Mouse (Mus musculus) common myeloid progenitor, adult 5-6 weeks (primary cell): ENCODE measurements around the gene Mak. TPM values are rescaled to one million over a fixed set of nuclear protein-coding genes. Genes with fewer than 3 reads are reported as not detected.

Experiments used
- ATAC-seq: replicated peaks from 2 replicates; pipeline ENCODE4 v1.8.0; 2016; ENCODE audit warnings: low read depth, mild to moderate bottlenecking, moderate TSS enrichment, inconsistent platforms; ENCODE audit not compliant: poor library complexity, severe bottlenecking
- total RNA-seq: library from RNA; stranded (forward); fragments of 200-1000, 187-1606 nt; gene quantifications from 2 replicates; pipeline ENCODE4 v1.2.3, GENCODE M21; 2017

The Mak gene
- total RNA-seq, 1 experiment from 2014 or later, result not detected

- no peak for ATAC-seq
Measured at GRCm38 (mm10) chr13:41077921-41078320, 1.6 kb downstream of the Mak start.

- no peak for ATAC-seq
Measured at GRCm38 (mm10) chr13:41073819-41074218, 5.7 kb downstream of the Mak start.

GRCm38 (mm10) chr13:41071617-41072016, 7.9 kb downstream of the Mak start:
- no peak for ATAC-seq

- no peak for ATAC-seq
Measured at GRCm38 (mm10) chr13:41067618-41068017, 11.9 kb downstream of the Mak start.

- no peak for ATAC-seq
Measured at GRCm38 (mm10) chr13:41051965-41052364, 27.5 kb downstream of the Mak start.

- ATAC-seq, result no peak
Measured at GRCm38 (mm10) chr13:41047280-41047679, 32.2 kb downstream of the Mak start.

GRCm38 (mm10) chr13:41045901-41046300, 33.6 kb downstream of the Mak start:
- no peak for ATAC-seq

- no peak for ATAC-seq
Measured at GRCm38 (mm10) chr13:41042511-41042910, 37.0 kb downstream of the Mak start.

- ATAC-seq, result no peak
Measured at GRCm38 (mm10) chr13:41030098-41030497, 49.4 kb downstream of the Mak start.

GRCm38 (mm10) chr13:41022099-41022498, 57.4 kb downstream of the Mak start:
- ATAC-seq, result no peak

GRCm38 (mm10) chr13:41021607-41022006, 57.9 kb downstream of the Mak start:
- ATAC-seq, result no peak

- ATAC-seq, result peak; percentile 16; the same call in 1 of the 2 replicates
Measured at GRCm38 (mm10) chr13:41020494-41020893, 59.0 kb downstream of the Mak start.

- no peak for ATAC-seq
Measured at GRCm38 (mm10) chr13:41018756-41019591, 60.5 kb downstream of the Mak start.

GRCm38 (mm10) chr13:41018236-41018635, 61.3 kb downstream of the Mak start:
- ATAC-seq, result no peak

- ATAC-seq, result peak; percentile 16
Measured at GRCm38 (mm10) chr13:41017832-41018231, 61.7 kb downstream of the Mak start.

- no peak for ATAC-seq
Measured at GRCm38 (mm10) chr13:41016797-41017405, 62.6 kb downstream of the Mak start.

GRCm38 (mm10) chr13:41015829-41016634, 63.5 kb downstream of the Mak start, which contains the start of gene Tmem14c:
Tmem14c (plus strand) TSS chr13:41016292.
- ATAC-seq, result peak; percentile 93

- ATAC-seq, result peak; percentile 45; the same call in 1 of the 2 replicates
Measured at GRCm38 (mm10) chr13:41008946-41009345, 70.6 kb downstream of the Mak start.

GRCm38 (mm10) chr13:41008271-41008670, 71.2 kb downstream of the Mak start:
- no peak for ATAC-seq

GRCm38 (mm10) chr13:41006244-41006643, 73.3 kb downstream of the Mak start:
- no peak for ATAC-seq

GRCm38 (mm10) chr13:41002001-41002400, 77.5 kb downstream of the Mak start:
- no peak for ATAC-seq
